Mouse (Mus musculus): ENCODE measurements around the gene Rabl6. TPM values are rescaled to one million over a fixed set of nuclear protein-coding genes. Genes with fewer than 3 reads are reported as not detected.

The Rabl6 gene
- polyA plus RNA-seq, 1 experiment from 2014 or later = 47.9 TPM

GRCm38 (mm10) chr2:25608671-25609070, 350 bp upstream of the Rabl6 start:
- 79% methylated on average over 10 of the region's 10 CpGs for WGBS
- peak overlapping the region; percentile 100 for H3K4me3 ChIP-seq (ENCODE audit: low read depth, low read length)
- ATAC-seq (no peak; the same call in 1 of the 2 replicates), DNase-seq (ENCODE audit: low spot score) (no peak)
- peak overlapping the region; percentile 60 for H3K4me2 ChIP-seq (ENCODE audit: low read length)
- no peaks in the 10 kb centered on the region for H3K36me3 ChIP-seq (ENCODE audit: control insufficient read depth, insufficient read depth, low read length)
- peaks cover 14% of the 10 kb centered on the region for H3K4me1 ChIP-seq (ENCODE audit: control insufficient read depth, insufficient read depth, low read length)
- peak overlapping the region; percentile 96 for H3K9ac ChIP-seq (ENCODE audit: low read length)
- H3K27me3 ChIP-seq (replicated peaks; ENCODE audit: control insufficient read depth, insufficient read depth, low read length) = no peaks in the 10 kb centered on the region
- peak overlapping the region; percentile 50; the same call in 1 of the 2 replicates for H3K27ac ChIP-seq (ENCODE audit: low read depth, low read length)
- H3K9me3 ChIP-seq (replicated peaks; ENCODE audit: control insufficient read depth, low read length) = no peaks in the 10 kb centered on the region

GRCm38 (mm10) chr2:25602526-25602925, 5.8 kb downstream of the Rabl6 start:
- H3K27ac ChIP-seq (ENCODE audit: low read depth, low read length) = no peak overlapping the region
- DNase-seq (ENCODE audit: low spot score) = no peak
- no peak for ATAC-seq
- H3K9ac ChIP-seq (ENCODE audit: low read length) = no peak overlapping the region
- H3K4me1 ChIP-seq (ENCODE audit: control insufficient read depth, insufficient read depth, low read length) = peaks cover 10% of the 10 kb centered on the region
- H3K4me3 ChIP-seq (ENCODE audit: low read depth, low read length) = no peak overlapping the region
- H3K36me3 ChIP-seq (ENCODE audit: control insufficient read depth, insufficient read depth, low read length) = peaks cover 59% of the 10 kb centered on the region
- no peaks in the 10 kb centered on the region for H3K9me3 ChIP-seq (replicated peaks; ENCODE audit: control insufficient read depth, low read length)
- 94% methylated on average over 5 of the region's 5 CpGs for WGBS
- H3K27me3 ChIP-seq (replicated peaks; ENCODE audit: control insufficient read depth, insufficient read depth, low read length) = no peaks in the 10 kb centered on the region
- no peak overlapping the region for H3K4me2 ChIP-seq (ENCODE audit: low read length)

GRCm38 (mm10) chr2:25600037-25600436, 8.3 kb downstream of the Rabl6 start:
- Histone ChIP-seq H3K27me3 (replicated peaks; ENCODE audit: control insufficient read depth, insufficient read depth, low read length) (no peaks in the 10 kb centered on the region), H3K9me3 (replicated peaks; ENCODE audit: control insufficient read depth, low read length) (no peaks in the 10 kb centered on the region), H3K36me3 (ENCODE audit: control insufficient read depth, insufficient read depth, low read length) (peaks cover 84% of the 10 kb centered on the region), H3K4me2 (ENCODE audit: low read length) (no peak overlapping the region), H3K27ac (ENCODE audit: low read depth, low read length) (no peak overlapping the region), H3K4me3 (ENCODE audit: low read depth, low read length) (no peak overlapping the region), H3K9ac (ENCODE audit: low read length) (no peak overlapping the region), H3K4me1 (ENCODE audit: control insufficient read depth, insufficient read depth, low read length) (no peaks in the 10 kb centered on the region)
- DNase-seq (ENCODE audit: low spot score) (no peak), ATAC-seq (no peak)
- 92% methylated on average over 2 of the region's 2 CpGs for WGBS

GRCm38 (mm10) chr2:25598749-25599148, 9.6 kb downstream of the Rabl6 start:
- Histone ChIP-seq H3K9ac (ENCODE audit: low read length) (no peak overlapping the region), H3K36me3 (ENCODE audit: control insufficient read depth, insufficient read depth, low read length) (peaks cover 91% of the 10 kb centered on the region), H3K4me3 (ENCODE audit: low read depth, low read length) (no peak overlapping the region), H3K27ac (ENCODE audit: low read depth, low read length) (no peak overlapping the region), H3K4me2 (ENCODE audit: low read length) (no peak overlapping the region), H3K9me3 (replicated peaks; ENCODE audit: control insufficient read depth, low read length) (no peaks in the 10 kb centered on the region), H3K4me1 (ENCODE audit: control insufficient read depth, insufficient read depth, low read length) (no peaks in the 10 kb centered on the region), H3K27me3 (replicated peaks; ENCODE audit: control insufficient read depth, insufficient read depth, low read length) (no peaks in the 10 kb centered on the region)
- no peak for DNase-seq (ENCODE audit: low spot score)
- ATAC-seq = no peak
- 100% methylated on average over 1 of the region's 1 CpGs for WGBS

- Histone ChIP-seq H3K4me1 (ENCODE audit: control insufficient read depth, insufficient read depth, low read length) (no peaks in the 10 kb centered on the region), H3K4me2 (ENCODE audit: low read length) (no peak overlapping the region), H3K9ac (ENCODE audit: low read length) (no peak overlapping the region), H3K27ac (ENCODE audit: low read depth, low read length) (no peak overlapping the region), H3K9me3 (replicated peaks; ENCODE audit: control insufficient read depth, low read length) (no peaks in the 10 kb centered on the region), H3K4me3 (ENCODE audit: low read depth, low read length) (no peak overlapping the region), H3K27me3 (replicated peaks; ENCODE audit: control insufficient read depth, insufficient read depth, low read length) (no peaks in the 10 kb centered on the region), H3K36me3 (ENCODE audit: control insufficient read depth, insufficient read depth, low read length) (peaks cover 94% of the 10 kb centered on the region)
- ATAC-seq (no peak), DNase-seq (ENCODE audit: low spot score) (no peak)
- WGBS = 97% methylated on average over 5 of the region's 5 CpGs
These were observed 11.4 kb downstream of the Rabl6 start for GRCm38 (mm10) chr2:25596765-25597510.

- no peak overlapping the region for H3K9ac ChIP-seq (ENCODE audit: low read length)
- DNase-seq (ENCODE audit: low spot score) (no peak), ATAC-seq (no peak)
- 87% methylated on average over 2 of the region's 2 CpGs for WGBS
- no peaks in the 10 kb centered on the region for H3K9me3 ChIP-seq (replicated peaks; ENCODE audit: control insufficient read depth, low read length)
- no peaks in the 10 kb centered on the region for H3K4me1 ChIP-seq (ENCODE audit: control insufficient read depth, insufficient read depth, low read length)
- H3K36me3 ChIP-seq (ENCODE audit: control insufficient read depth, insufficient read depth, low read length) = peaks cover 87% of the 10 kb centered on the region
- no peak overlapping the region for H3K4me3 ChIP-seq (ENCODE audit: low read depth, low read length)
- H3K27ac ChIP-seq (ENCODE audit: low read depth, low read length) = no peak overlapping the region
- H3K4me2 ChIP-seq (ENCODE audit: low read length) = no peak overlapping the region
- no peaks in the 10 kb centered on the region for H3K27me3 ChIP-seq (replicated peaks; ENCODE audit: control insufficient read depth, insufficient read depth, low read length)
These were observed 16.5 kb downstream of the Rabl6 start for GRCm38 (mm10) chr2:25591863-25592262.

- no peak overlapping the region for H3K4me3 ChIP-seq (ENCODE audit: low read depth, low read length)
- H3K27ac ChIP-seq (ENCODE audit: low read depth, low read length) = no peak overlapping the region
- H3K27me3 ChIP-seq (replicated peaks; ENCODE audit: control insufficient read depth, insufficient read depth, low read length) = no peaks in the 10 kb centered on the region
- H3K9ac ChIP-seq (ENCODE audit: low read length) = no peak overlapping the region
- ATAC-seq = no peak
- H3K4me2 ChIP-seq (ENCODE audit: low read length) = no peak overlapping the region
- peaks cover 88% of the 10 kb centered on the region for H3K36me3 ChIP-seq (ENCODE audit: control insufficient read depth, insufficient read depth, low read length)
- no peaks in the 10 kb centered on the region for H3K4me1 ChIP-seq (ENCODE audit: control insufficient read depth, insufficient read depth, low read length)
- H3K9me3 ChIP-seq (replicated peaks; ENCODE audit: control insufficient read depth, low read length) = no peaks in the 10 kb centered on the region
- 97% methylated on average over 8 of the region's 8 CpGs for WGBS
- no peak for DNase-seq (ENCODE audit: low spot score)
These were observed 20.0 kb downstream of the Rabl6 start for GRCm38 (mm10) chr2:25588227-25588907.

GRCm38 (mm10) chr2:25587290-25587689, 21.0 kb downstream of the Rabl6 start:
- H3K4me2 ChIP-seq (ENCODE audit: low read length) = no peak overlapping the region
- no peak overlapping the region for H3K9ac ChIP-seq (ENCODE audit: low read length)
- H3K36me3 ChIP-seq (ENCODE audit: control insufficient read depth, insufficient read depth, low read length) = peaks cover 81% of the 10 kb centered on the region
- 93% methylated on average over 8 of the region's 8 CpGs for WGBS
- DNase-seq (ENCODE audit: low spot score) (no peak), ATAC-seq (no peak)
- H3K27me3 ChIP-seq (replicated peaks; ENCODE audit: control insufficient read depth, insufficient read depth, low read length) = no peaks in the 10 kb centered on the region
- H3K4me3 ChIP-seq (ENCODE audit: low read depth, low read length) = no peak overlapping the region
- H3K27ac ChIP-seq (ENCODE audit: low read depth, low read length) = no peak overlapping the region
- H3K9me3 ChIP-seq (replicated peaks; ENCODE audit: control insufficient read depth, low read length) = no peaks in the 10 kb centered on the region
- peaks cover 4% of the 10 kb centered on the region; the same call in 1 of the 2 replicates for H3K4me1 ChIP-seq (ENCODE audit: control insufficient read depth, insufficient read depth, low read length)

GRCm38 (mm10) chr2:25585601-25586000, 22.7 kb downstream of the Rabl6 start:
- Histone ChIP-seq H3K27ac (ENCODE audit: low read depth, low read length) (no peak overlapping the region), H3K36me3 (ENCODE audit: control insufficient read depth, insufficient read depth, low read length) (peaks cover 64% of the 10 kb centered on the region), H3K9ac (ENCODE audit: low read length) (no peak overlapping the region), H3K4me1 (ENCODE audit: control insufficient read depth, insufficient read depth, low read length) (peaks cover 6% of the 10 kb centered on the region; the same call in 1 of the 2 replicates), H3K27me3 (replicated peaks; ENCODE audit: control insufficient read depth, insufficient read depth, low read length) (peaks cover 4% of the 10 kb centered on the region), H3K4me2 (ENCODE audit: low read length) (no peak overlapping the region), H3K4me3 (ENCODE audit: low read depth, low read length) (no peak overlapping the region), H3K9me3 (replicated peaks; ENCODE audit: control insufficient read depth, low read length) (no peaks in the 10 kb centered on the region)
- DNase-seq (ENCODE audit: low spot score) (no peak), ATAC-seq (no peak)
- WGBS = 80% methylated on average over 3 of the region's 3 CpGs
